Mouse (Mus musculus) myocyte (in vitro differentiated cells): ENCODE results near the gene Dleu7. TPM values are rescaled to one million over a fixed set of nuclear protein-coding genes. Genes with fewer than 3 reads are reported as not detected.

Experiments
- H3K27me3 ChIP-seq: one replicate; pipeline ENCODE4 v1.6.1; 2011; ENCODE audit not compliant: control insufficient read depth, insufficient read depth, insufficient read length
- H3K36me3 ChIP-seq: one replicate; pipeline ENCODE4 v1.6.1; 2011; ENCODE audit not compliant: control insufficient read depth, insufficient read depth
- H3K4me2 ChIP-seq: one replicate; pipeline ENCODE4 v1.6.1; 2011; ENCODE audit warnings: low read depth, control low read depth
- H3K4me3 ChIP-seq: one replicate; pipeline ENCODE4 v1.5.1; 2011; ENCODE audit warnings: mild to moderate bottlenecking, control low read depth, moderate library complexity
- H3K79me2 ChIP-seq: one replicate; pipeline ENCODE4 v1.6.1; 2011; ENCODE audit not compliant: control insufficient read depth, insufficient read depth
- H3ac ChIP-seq: one replicate; pipeline ENCODE4 v1.6.1; 2011; ENCODE audit not compliant: control insufficient read depth, insufficient read length
- CEBPB ChIP-seq: IDR thresholded peaks from 2 replicates; pipeline ENCODE4 v1.6.1; 2011; ENCODE audit warnings: mild to moderate bottlenecking, moderate library complexity; ENCODE audit not compliant: poor library complexity, insufficient read depth, severe bottlenecking
- E2F4 ChIP-seq: IDR thresholded peaks from one replicate; pipeline ENCODE4 v1.6.1; 2011; ENCODE audit warnings: mild to moderate bottlenecking, control low read depth, moderate library complexity; ENCODE audit not compliant: insufficient read depth
- MAX ChIP-seq: IDR thresholded peaks from one replicate; pipeline ENCODE4 v1.6.1; 2011; ENCODE audit warnings: low read depth, mild to moderate bottlenecking, control low read depth
- MYOD1 ChIP-seq, 3 experiments: IDR thresholded peaks; one replicate each; pipeline ENCODE4 v1.6.1; 2011; ENCODE audit warnings: control low read depth in 2 of 3, low read depth in 2 of 3, mild to moderate bottlenecking in 2 of 3, moderate library complexity in 1 of 3; ENCODE audit not compliant: insufficient read length in 2 of 3, control insufficient read depth in 1 of 3
- MYOG ChIP-seq, 3 experiments: IDR thresholded peaks; one replicate each; pipeline ENCODE4 v1.6.1; 2011; ENCODE audit warnings: control low read depth in 2 of 3, low read depth in 2 of 3, mild to moderate bottlenecking in 2 of 3; ENCODE audit not compliant: insufficient read length in 2 of 3, control insufficient read depth in 1 of 3, insufficient read depth in 1 of 3
- POLR2A ChIP-seq: IDR thresholded peaks from one replicate; pipeline ENCODE4 v1.6.1; 2011; ENCODE audit warnings: low read depth, mild to moderate bottlenecking, control low read depth, moderate library complexity; ENCODE audit not compliant: insufficient read length
- POLR2AphosphoS2 ChIP-seq: IDR thresholded peaks from one replicate; pipeline ENCODE4 v1.6.1; 2011; ENCODE audit warnings: low read depth, control low read depth; ENCODE audit not compliant: insufficient read length
- REST ChIP-seq: IDR thresholded peaks from one replicate; pipeline ENCODE4 v1.6.1; 2011; ENCODE audit warnings: mild to moderate bottlenecking, control low read depth, moderate library complexity; ENCODE audit not compliant: insufficient read depth, insufficient read length
- SRF ChIP-seq: IDR thresholded peaks from one replicate; pipeline ENCODE4 v1.6.1; 2011; ENCODE audit warnings: low read depth; ENCODE audit not compliant: control insufficient read depth, insufficient read length
- TCF12 ChIP-seq: IDR thresholded peaks from one replicate; pipeline ENCODE4 v1.6.1; 2011; ENCODE audit warnings: mild to moderate bottlenecking, control low read depth; ENCODE audit not compliant: poor library complexity, insufficient read depth, severe bottlenecking
- TCF3 ChIP-seq: IDR thresholded peaks from one replicate; pipeline ENCODE4 v1.6.1; 2011; ENCODE audit warnings: low read depth, control low read depth; ENCODE audit not compliant: insufficient read length
- USF1 ChIP-seq: IDR thresholded peaks from one replicate; pipeline ENCODE4 v1.6.1; 2011; ENCODE audit warnings: low read depth, mild to moderate bottlenecking, control low read depth, moderate library complexity
- polyA plus RNA-seq: library from polyadenylated mRNA; unstranded; fragments of >200 nt; fragmentation: generic; extraction: Trizol; gene quantifications from one replicate; pipeline ENCODE4 v1.2.1, GENCODE M21; 2012; ENCODE audit warnings: missing spikeins

Dleu7 gene
- polyA plus RNA-seq, 1 experiment, result 0.25 TPM

GRCm38 (mm10) chr14:62309026-62309425 lies 16.2 kb upstream of the Dleu7 start:
- TF ChIP-seq POLR2A, result no peak
- no peak for TF ChIP-seq TCF3
- TF ChIP-seq MYOG (IDR thresholded peaks at IDR 0.05; ENCODE audit: control insufficient read depth in 1 of 3, insufficient read depth in 1 of 3, insufficient read length in 2 of 3, low read depth in 2 of 3), result no peak
- TF ChIP-seq USF1, result no peak
- TF ChIP-seq E2F4, result no peak
- TF ChIP-seq REST, result no peak
- no peak for TF ChIP-seq CEBPB
- no peak for TF ChIP-seq POLR2AphosphoS2
- no peak for TF ChIP-seq TCF12
- TF ChIP-seq MAX, result no peak
- no peak for TF ChIP-seq SRF
- TF ChIP-seq MYOD1 (IDR thresholded peaks at IDR 0.05; ENCODE audit: control insufficient read depth in 1 of 3, insufficient read length in 2 of 3, low read depth in 2 of 3), result no peak
- Histone ChIP-seq H3K4me2 (no peak overlapping the region), H3K79me2 (no peaks in the 10 kb centered on the region), H3K27me3 (no peaks in the 10 kb centered on the region), H3ac (no peak overlapping the region), H3K4me3 (no peak overlapping the region), H3K36me3 (no peaks in the 10 kb centered on the region)

GRCm38 (mm10) chr14:62307555-62307954 lies 14.7 kb upstream of the Dleu7 start:
- no peaks in the 10 kb centered on the region for H3K27me3 ChIP-seq
- H3K36me3 ChIP-seq, result no peaks in the 10 kb centered on the region
- TF ChIP-seq TCF12, result no peak
- no peak for TF ChIP-seq POLR2A
- TF ChIP-seq REST, result no peak
- TF ChIP-seq MAX, result no peak
- no peak for TF ChIP-seq USF1
- TF ChIP-seq MYOD1 (IDR thresholded peaks at IDR 0.05; ENCODE audit: control insufficient read depth in 1 of 3, insufficient read length in 2 of 3, low read depth in 2 of 3), result no peak
- no peak for TF ChIP-seq TCF3
- no peak for TF ChIP-seq E2F4
- TF ChIP-seq MYOG (IDR thresholded peaks at IDR 0.05; ENCODE audit: control insufficient read depth in 1 of 3, insufficient read depth in 1 of 3, insufficient read length in 2 of 3, low read depth in 2 of 3), result no peak
- no peak for TF ChIP-seq POLR2AphosphoS2
- no peak for TF ChIP-seq SRF
- H3ac ChIP-seq, result no peak overlapping the region
- no peaks in the 10 kb centered on the region for H3K79me2 ChIP-seq
- no peak overlapping the region for H3K4me3 ChIP-seq
- H3K4me2 ChIP-seq, result no peak overlapping the region

GRCm38 (mm10) chr14:62300031-62300430 lies 7.2 kb upstream of the Dleu7 start:
- no peak overlapping the region for H3K4me2 ChIP-seq
- TF ChIP-seq SRF (no peak), POLR2A (no peak), MAX (no peak), TCF12 (no peak), MYOG (IDR thresholded peaks at IDR 0.05; ENCODE audit: control insufficient read depth in 1 of 3, insufficient read depth in 1 of 3, insufficient read length in 2 of 3, low read depth in 2 of 3) (no peak), TCF3 (no peak), POLR2AphosphoS2 (no peak), CEBPB (no peak), USF1 (no peak), REST (no peak), E2F4 (no peak), MYOD1 (IDR thresholded peaks at IDR 0.05; ENCODE audit: control insufficient read depth in 1 of 3, insufficient read length in 2 of 3, low read depth in 2 of 3) (no peak)
- no peaks in the 10 kb centered on the region for H3K27me3 ChIP-seq

GRCm38 (mm10) chr14:62298808-62299207 lies 6.0 kb upstream of the Dleu7 start:
- H3ac ChIP-seq, result no peak overlapping the region
- H3K27me3 ChIP-seq, result no peaks in the 10 kb centered on the region
- TF ChIP-seq MAX, result no peak
- no peak for TF ChIP-seq TCF12
- no peak for TF ChIP-seq USF1
- no peak for TF ChIP-seq MYOG (IDR thresholded peaks at IDR 0.05; ENCODE audit: control insufficient read depth in 1 of 3, insufficient read depth in 1 of 3, insufficient read length in 2 of 3, low read depth in 2 of 3)
- no peak for TF ChIP-seq MYOD1 (IDR thresholded peaks at IDR 0.05; ENCODE audit: control insufficient read depth in 1 of 3, insufficient read length in 2 of 3, low read depth in 2 of 3)
- TF ChIP-seq SRF, result no peak
- no peak for TF ChIP-seq POLR2A
- no peak for TF ChIP-seq REST
- no peak for TF ChIP-seq E2F4
- TF ChIP-seq CEBPB, result no peak
- no peak for TF ChIP-seq TCF3
- no peak for TF ChIP-seq POLR2AphosphoS2
- no peaks in the 10 kb centered on the region for H3K79me2 ChIP-seq
- H3K4me2 ChIP-seq, result no peak overlapping the region
- H3K4me3 ChIP-seq, result no peak overlapping the region
- no peaks in the 10 kb centered on the region for H3K36me3 ChIP-seq

More at GRCm38 (mm10) chr14:62300031-62300430, 7.2 kb upstream of the Dleu7 start:
- Histone ChIP-seq H3K36me3 (no peaks in the 10 kb centered on the region), H3K4me3 (no peak overlapping the region), H3K79me2 (no peaks in the 10 kb centered on the region), H3ac (no peak overlapping the region)

GRCm38 (mm10) chr14:62292166-62292487 lies 720 bp downstream of the Dleu7 start:
- TF ChIP-seq POLR2A (no peak), E2F4 (no peak), MAX (no peak), SRF (no peak), REST (no peak), USF1 (no peak), MYOG (IDR thresholded peaks at IDR 0.05; ENCODE audit: control insufficient read depth in 1 of 3, insufficient read depth in 1 of 3, insufficient read length in 2 of 3, low read depth in 2 of 3) (no peak), CEBPB (no peak), MYOD1 (IDR thresholded peaks at IDR 0.05; ENCODE audit: control insufficient read depth in 1 of 3, insufficient read length in 2 of 3, low read depth in 2 of 3) (no peak)
- Histone ChIP-seq H3K4me2 (no peak overlapping the region), H3K79me2 (no peaks in the 10 kb centered on the region), H3K36me3 (no peaks in the 10 kb centered on the region), H3ac (no peak overlapping the region), H3K27me3 (peaks cover 7% of the 10 kb centered on the region), H3K4me3 (no peak overlapping the region)
